Mouse (Mus musculus) c-Kit-positive CD71-positive TER-119-negative erythroid progenitor cells, embryonic 14.5 days (primary cell): ENCODE data around the gene Olfr1480.

Experiments used
- DNase-seq: peaks from one replicate; pipeline ENCODE4 v3.0.0-alpha.2; 2013; ENCODE audit warnings: low read depth

Gene Olfr1480

DNA sequence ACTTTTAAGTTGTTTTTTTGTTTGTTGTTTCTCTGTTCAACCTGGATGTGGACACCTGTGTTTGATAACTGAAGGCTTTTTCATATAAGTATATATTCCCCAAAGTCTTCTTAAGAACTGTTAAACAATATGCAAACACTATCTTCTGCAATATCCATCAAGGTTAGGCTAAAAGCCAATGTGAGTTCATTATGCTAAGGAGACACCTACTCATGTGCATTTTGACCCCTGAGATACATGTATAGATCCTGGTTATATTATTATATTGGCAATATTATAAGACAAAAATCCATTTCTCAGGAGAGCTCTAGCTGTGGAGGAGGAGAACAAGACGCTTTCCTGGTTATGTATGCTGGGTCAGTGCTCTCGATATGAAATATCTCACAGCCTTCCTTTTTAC lies at the start of gene Olfr1480:
Gene Olfr1480, plus strand, starts transcription at position 301 of the 400 bp plus-strand sequence.
- no peak for DNase-seq

GRCm38 (mm10) chr19:13480096-13480495 lies 47.6 kb upstream of the Olfr1480 start, which contains the start of gene Olfr1475:
Olfr1475 (minus strand) TSS chr19:13480196.
- no peak for DNase-seq

- no peak for DNase-seq
Observed at GRCm38 (mm10) chr19:13500246-13500645, 27.5 kb upstream of the Olfr1480 start, which contains the start of gene Olfr1477. Olfr1477 (plus strand) TSS chr19:13500546.
